Mouse (Mus musculus) gastrocnemius, adult 18-20 months (tissue): ENCODE results near the gene Abca1. TPM values are rescaled to one million over a fixed set of nuclear protein-coding genes. Genes with fewer than 3 reads are reported as not detected.

ENCODE experiments used
- DNase-seq: peaks from one replicate; pipeline ENCODE4 v3.0.0; 2021; ENCODE audit warnings: low spot score
- total RNA-seq, 2 experiments: library from RNA; stranded (reverse); gene quantifications; 2 replicates each; pipeline ENCODE4 v1.2.3; 2021

The Abca1 gene
- total RNA-seq, 2 experiments from 2014 or later = 7.1 to 7.4 TPM

DNA sequence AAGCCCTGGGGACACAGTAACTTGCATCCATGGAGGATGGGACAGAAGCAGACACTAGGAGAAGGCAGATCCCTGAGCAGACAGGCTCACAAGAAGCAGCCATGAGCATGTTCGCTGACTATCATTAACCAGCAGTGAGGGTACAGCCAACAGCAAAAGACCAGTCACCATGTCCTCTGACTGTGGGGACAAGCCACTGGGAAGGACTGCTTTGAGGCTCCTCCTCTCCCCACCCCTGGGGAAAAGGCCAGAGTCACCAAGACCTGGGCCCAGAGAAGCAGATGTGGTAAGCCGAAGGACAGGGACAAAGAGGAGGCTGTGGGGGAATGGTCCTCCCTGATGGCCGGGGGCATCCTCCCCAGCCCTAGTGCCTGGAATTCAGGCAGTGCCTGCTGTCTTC is 37.4 kb downstream of the Abca1 start:
- DNase-seq = no peak

GRCm38 (mm10) chr4:53121516-53122227 is 38.0 kb downstream of the Abca1 start:
- peak; percentile 58 for DNase-seq

DNA sequence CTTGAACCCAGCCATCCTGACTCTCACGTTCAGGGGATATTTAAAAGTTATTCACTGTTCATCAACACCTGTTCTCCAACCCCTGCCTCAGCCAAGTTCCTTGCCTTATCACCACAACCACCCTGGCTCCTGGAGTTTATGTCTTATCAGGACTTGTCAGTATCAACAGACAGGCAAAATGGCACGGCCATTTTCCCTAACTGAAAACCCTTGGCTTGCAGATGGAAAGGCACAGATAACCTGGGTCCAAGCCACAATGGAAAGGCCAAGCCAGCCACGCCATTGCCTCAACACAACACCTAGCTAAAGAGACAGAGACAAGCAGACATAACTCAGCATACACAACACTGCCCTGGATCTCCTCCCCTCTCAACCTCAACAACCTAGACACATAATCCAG is 38.6 kb downstream of the Abca1 start:
- DNase-seq = no peak

DNA sequence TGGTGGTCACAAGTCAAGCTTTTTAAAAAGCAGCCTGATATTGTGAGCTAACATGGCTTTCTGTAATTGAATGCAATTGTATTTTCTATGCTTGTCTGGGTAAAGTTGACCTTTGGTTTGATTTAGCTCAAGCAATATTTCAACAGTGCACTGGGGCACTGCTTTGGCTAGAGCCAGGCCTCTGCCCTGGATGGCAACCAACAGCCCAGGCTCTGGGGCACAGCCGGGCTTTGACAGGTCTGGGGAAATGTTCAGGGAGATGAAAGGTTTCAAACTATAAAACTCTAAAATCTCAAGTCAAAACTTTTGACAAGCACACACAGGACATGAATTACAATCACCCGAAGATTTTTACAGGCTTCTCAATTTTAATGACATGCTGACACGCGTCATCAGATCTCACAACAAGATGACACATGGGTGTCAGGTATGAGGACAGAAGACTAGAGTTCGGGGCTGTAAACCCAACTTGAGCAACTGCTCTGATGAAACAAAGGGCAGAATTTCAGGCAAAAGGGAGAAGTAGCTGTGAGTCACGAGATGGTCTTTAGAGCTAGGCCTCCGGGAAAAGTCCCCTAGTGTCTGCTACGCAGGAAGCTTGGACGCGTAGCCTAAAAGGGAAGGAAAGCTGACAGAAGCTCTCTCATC is 39.5 kb downstream of the Abca1 start:
- DNase-seq = no peak

- DNase-seq = no peak
These were observed 41.1 kb downstream of the Abca1 start for GRCm38 (mm10) chr4:53118643-53119042.

GRCm38 (mm10) chr4:53117610-53118009 is 42.1 kb downstream of the Abca1 start:
- no peak for DNase-seq

GRCm38 (mm10) chr4:53117076-53117475 is 42.6 kb downstream of the Abca1 start:
- no peak for DNase-seq

DNA sequence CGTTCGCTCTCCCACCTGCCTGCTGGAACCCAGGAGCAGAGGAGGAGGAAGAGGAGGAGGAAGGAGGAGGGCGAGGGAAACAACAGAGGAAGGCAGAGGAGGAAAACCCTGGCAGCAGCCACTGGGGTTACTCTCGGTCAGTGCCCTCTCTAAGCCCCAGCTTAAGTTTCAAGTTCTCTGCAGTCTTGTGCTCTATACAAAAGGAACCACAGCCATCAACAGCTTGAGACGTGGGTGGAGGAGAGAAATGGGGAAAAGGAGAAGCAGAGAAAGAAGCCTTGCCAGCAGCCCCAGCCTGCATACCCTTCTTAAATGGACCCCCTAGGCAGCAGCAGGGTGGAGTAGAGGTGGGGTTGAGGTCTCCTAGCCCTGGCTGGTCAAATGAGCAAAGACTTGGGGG is 43.8 kb downstream of the Abca1 start:
- peak; percentile 58 for DNase-seq

- peak; percentile 43 for DNase-seq
These were observed 44.3 kb downstream of the Abca1 start for GRCm38 (mm10) chr4:53115410-53115809.

DNA sequence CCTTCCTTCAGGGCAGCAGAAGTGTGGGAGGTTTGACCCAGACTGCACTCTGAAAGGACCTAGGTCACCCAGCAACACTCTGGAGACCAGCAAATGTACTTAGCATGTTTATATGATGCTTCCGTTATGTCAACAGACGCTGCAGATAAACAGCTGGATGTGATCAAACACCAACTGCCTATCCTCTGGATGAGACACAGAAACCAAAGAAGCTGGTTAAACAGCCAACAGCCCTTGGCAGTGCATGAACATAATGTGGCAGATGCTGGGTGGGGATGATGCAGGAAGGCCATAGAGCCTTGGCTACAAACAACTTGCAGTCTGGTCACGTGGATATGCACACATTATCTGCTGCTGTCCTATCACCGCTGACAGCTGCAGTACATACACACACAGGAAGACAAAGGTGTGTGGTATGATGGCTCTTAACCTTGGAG is 47.8 kb downstream of the Abca1 start:
- peak; percentile 43 for DNase-seq

DNA sequence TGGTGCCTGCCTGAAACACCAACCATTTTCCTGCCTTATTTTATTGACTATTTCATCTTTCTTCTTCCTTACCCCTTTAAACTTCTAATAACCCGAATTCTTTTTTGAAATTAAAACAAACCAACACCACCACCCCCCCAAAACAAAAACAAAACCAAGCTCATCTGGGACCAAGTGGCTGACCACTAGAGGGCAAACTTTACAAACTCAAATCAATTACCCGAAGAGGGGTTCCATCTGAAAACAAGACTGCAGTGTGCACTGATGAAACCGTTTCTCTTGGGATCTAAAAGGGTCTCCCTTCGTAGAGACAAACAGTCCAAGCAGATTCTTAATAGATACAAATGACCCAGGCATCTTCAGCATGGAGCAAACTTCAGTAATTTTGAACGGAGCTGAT is 49.3 kb downstream of the Abca1 start:
- DNase-seq = peak; percentile 44

GRCm38 (mm10) chr4:53109381-53109928 is 50.2 kb downstream of the Abca1 start:
- no peak for DNase-seq

DNA sequence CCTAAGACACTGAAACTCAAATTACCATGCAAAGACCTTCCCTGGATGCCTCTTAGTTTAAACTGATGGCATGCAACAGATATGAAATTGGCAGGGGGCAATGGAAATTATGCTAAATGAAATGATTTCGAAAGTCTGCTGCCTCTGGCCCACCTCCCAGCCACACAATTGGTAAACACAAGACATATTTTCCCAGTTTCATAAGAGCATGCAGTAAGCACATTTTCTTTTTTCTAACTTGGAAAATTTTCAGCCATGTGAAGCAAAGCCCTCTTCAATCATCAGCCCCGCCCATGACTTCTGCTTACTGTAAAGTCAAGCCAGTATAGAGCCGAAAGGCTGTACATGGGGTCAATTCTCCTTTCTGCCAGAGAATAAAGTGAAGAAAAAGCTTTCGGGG is 51.5 kb downstream of the Abca1 start:
- DNase-seq = peak; percentile 72

DNA sequence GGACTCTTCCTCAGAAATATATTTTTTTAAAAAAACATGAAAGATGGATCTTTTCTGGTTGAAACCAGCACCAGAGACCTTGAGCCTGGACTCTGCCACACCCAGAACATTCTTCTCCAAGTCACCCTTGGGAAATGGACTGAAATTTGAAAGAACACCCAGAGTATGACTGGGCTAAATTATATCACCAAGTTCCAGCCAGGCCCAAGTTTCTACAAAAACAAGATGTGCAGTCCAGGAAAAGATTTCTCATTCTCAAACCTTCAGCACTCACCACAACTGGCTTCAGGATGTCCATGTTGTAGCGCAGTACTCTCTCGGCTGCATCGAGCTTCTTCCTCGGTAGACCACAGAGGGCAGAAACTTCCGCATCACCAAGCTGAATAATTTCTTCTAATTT is 53.0 kb downstream of the Abca1 start:
- peak; percentile 59 for DNase-seq

- DNase-seq = no peak
These were observed 53.6 kb downstream of the Abca1 start for GRCm38 (mm10) chr4:53106071-53106470.

DNA sequence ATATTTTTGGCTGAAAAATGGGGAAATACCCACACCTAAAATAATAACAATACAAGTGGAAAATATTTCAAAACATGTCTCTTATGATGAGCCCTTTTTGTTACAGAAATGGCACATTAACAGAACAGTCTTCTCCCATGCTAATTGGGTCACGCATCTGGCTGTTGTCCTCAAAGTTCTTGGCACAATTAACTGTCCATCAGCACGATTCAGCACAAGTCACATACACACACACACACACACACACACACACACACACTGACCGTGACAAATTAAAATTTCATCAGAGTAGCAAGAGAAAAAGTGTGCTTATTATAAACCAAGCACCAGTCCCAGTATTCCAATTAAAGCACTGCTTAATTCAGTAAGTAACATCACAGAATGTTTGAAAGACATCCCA is 55.1 kb downstream of the Abca1 start:
- peak; percentile 56 for DNase-seq

- no peak for DNase-seq
These were observed 57.2 kb downstream of the Abca1 start for GRCm38 (mm10) chr4:53102529-53102928.

- DNase-seq = no peak
These were observed 58.4 kb downstream of the Abca1 start for GRCm38 (mm10) chr4:53101306-53101705.

DNA sequence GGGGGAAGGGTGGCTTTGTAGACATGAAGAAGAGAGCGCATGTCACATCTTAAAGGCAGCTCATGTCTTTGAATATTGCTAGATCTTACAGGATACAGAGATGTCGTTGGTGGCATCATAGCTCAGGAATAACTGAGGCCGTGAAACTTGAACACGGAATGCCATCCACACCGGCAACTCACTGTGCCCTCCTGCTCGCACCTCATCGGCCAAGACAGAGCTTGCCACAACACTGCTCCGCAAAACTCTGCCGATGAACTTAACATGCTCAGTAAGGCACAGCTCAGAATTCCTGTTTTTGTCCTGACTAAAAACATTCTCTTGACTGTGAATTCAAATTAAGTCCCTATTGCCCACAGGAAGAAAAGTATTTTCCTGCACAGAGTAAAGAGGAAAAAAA is 59.2 kb downstream of the Abca1 start:
- no peak for DNase-seq

DNA sequence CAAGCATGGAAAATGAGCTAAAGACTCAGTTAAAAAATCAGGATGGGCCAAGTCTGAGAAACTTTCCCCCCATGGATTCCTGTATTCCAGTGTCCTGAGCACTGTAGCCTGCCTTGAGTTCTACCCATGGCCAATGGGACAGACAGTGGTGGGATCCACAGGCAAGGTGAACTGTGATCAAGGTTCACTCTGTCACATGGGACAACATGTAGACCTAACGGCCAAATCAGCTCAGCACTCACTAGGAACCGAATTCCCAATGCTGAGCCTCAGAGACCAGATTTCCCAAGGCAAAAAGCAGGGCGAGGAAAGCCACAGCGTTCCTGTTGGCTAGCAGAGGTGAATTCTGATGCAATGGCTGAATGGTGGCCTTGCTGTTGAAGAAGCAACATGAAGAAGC is 64.8 kb downstream of the Abca1 start:
- DNase-seq = no peak

DNA sequence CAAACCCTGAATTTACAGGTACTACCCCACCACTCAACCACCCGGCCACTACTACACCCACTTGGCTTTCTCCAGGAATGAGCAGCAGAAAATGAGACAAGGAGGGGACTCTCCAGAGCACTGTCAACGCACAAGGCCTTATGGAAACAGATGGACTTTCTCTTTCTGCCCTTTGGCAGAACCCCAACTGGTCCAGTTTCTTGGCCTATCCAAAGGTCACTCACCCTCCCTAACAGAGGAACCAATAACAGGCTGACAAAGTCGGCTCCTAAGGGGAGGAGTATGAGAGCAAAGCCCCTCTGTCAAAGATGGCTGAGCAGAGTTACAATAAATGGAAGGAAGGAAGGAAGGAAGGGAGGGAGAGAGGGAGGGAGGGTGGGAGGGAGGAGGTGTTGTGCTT is 65.4 kb downstream of the Abca1 start:
- no peak for DNase-seq

DNA sequence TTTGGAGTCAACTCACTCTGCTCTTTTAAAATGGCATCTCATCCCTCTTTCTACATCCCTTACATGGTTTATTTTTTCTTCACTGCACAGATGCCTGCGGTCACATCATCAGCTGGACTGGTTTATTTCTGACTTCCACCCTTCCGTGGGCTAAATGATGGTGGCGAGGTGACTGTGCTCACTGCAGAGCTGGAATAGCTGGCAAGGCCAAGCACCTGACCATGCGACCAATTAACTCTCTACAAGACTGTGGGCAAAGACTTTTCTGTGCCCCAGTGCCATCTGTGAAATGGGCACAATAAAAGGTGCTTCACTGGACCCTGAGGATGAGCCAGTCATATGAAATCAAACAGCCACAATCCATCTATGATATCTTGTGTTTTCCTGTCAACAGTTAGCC is 66.1 kb downstream of the Abca1 start:
- no peak for DNase-seq

GRCm38 (mm10) chr4:53089641-53090040 is 70.1 kb downstream of the Abca1 start:
- DNase-seq = peak; percentile 23
